Mouse (Mus musculus) lung, postnatal 0 days (tissue): ENCODE data around the gene Carmil1.

Experiments used
- CTCF ChIP-seq: IDR thresholded peaks from 2 replicates; pipeline ENCODE4 v1.5.1; 2016; ENCODE audit warnings: antibody characterized with exemption, mild to moderate bottlenecking
- EP300 ChIP-seq: IDR thresholded peaks from 2 replicates; pipeline ENCODE4 v1.6.1; 2016; ENCODE audit warnings: antibody characterized with exemption, mild to moderate bottlenecking, control low read depth

DNA sequence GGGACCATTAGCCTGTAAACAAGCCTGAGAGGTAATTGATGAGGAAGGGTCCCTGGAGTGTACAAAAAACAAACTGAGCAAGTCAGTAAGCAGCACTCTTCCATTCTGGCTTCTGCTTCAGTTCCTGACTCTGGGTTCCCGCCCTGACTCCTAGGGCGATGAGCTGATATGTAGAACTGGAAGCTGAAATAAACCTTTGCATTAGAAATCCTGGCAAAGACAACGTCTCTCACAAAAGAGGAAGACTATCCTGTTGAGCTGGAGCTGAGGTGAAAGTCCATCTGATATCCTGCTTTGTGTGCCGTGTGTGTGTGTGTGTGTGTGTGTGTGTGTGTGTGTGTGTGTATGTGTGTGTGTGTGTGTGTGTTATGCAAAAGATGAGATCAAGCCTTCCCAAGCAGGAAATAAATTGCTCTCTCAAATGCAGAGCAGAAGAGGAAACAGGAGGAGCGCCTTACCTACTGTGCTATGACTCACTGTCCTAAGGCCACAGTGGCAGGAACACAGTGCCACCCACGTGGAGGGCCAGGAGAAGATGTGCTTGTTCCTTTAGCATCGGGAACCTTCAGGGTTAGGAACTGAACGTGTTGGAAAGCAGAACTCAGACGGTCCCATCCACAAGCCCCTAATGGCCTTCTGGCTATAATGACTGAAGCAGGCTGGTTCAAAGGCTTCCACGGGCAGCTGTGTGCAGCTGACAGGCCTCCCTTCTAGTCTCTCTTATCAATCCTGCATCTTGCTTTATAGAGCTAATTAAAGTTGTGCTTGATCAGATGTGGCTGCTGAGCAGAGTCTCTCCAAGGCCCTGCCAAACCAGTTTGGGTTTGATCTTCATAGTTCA, 19.6 kb downstream of the Carmil1 start:
- TF ChIP-seq CTCF = no peak
- no peak for TF ChIP-seq EP300
